Mouse (Mus musculus) layer of hippocampus, postnatal 14 days (tissue): ENCODE data around the gene Smc4. TPM values are rescaled to one million over a fixed set of nuclear protein-coding genes. Genes with fewer than 3 reads are reported as not detected.

Experiments used
- DNase-seq, 2 experiments: peaks; one replicate each; pipeline ENCODE4 v3.0.0; 2021 to 2022; ENCODE audit warnings: low spot score in 2 of 2, mixed read lengths in 1 of 2
- long read RNA-seq, 2 experiments: library from polyadenylated mRNA; stranded (forward); transcript quantifications; one replicate each; pipeline ENCODE4 v2.0.0; 2021
- total RNA-seq, 2 experiments: library from RNA; stranded (reverse); gene quantifications; 2 replicates each; pipeline ENCODE4 v1.2.3; 2021

The Smc4 gene
- total RNA-seq, result 1 to 10 TPM; 8.4 to 9.3 TPM
- long read RNA-seq, experiment 1, full-length matches to known transcripts, result 2 of 6 reads
- long read RNA-seq, experiment 1, partial matches to known transcripts, result 2 of 6 reads
- long read RNA-seq, experiment 1, other reads (novel, unspliced or antisense), result 2 of 6 reads
- long read RNA-seq, experiment 2, full-length matches to known transcripts, result 3 of 7 reads
- long read RNA-seq, experiment 2, partial matches to known transcripts, result 2 of 7 reads
- long read RNA-seq, experiment 2, other reads (novel, unspliced or antisense), result 2 of 7 reads

DNA sequence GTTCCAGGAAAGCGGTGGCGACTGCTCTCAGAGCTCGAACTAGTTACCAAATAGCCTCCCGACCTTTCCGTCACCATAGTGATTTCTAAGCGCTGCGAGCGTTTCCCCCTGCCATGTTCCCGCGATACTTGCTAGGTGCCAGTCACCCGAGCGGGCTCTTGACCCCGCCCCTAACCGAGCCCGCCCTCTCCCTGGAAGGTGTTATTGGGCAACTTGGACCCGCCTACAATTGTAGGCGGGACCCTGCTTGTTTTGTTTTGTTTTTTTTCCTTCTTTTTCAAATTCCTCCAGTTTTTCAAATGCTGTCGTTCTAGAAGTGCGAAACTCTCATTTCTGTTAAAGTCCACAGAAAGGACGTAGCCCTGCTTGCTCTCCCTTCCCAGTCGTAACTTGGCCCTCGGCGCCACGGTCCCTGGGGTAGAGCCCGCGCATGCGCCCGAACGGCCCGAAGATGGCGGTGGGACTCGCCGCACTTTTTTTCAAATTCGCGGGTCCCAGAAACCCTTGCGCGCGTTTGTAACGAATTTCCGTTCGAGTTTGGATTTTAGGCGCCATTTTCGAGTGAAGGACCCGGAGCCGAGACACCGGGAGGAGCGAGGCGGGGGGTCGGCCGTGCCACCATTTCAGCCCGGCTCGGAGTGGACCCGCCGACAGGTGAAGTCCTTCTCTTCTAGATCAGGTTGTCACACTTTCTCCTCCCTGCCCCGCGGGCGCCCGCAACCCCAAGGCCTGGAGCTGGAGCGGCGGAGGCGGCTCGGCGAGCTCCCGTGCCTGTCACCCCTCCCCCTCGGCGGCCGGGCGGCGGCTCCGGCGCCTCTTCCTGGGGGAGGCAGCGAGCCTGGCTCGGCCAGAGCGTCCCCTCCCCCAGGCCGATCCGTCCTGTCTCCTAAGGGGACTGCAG, at the start of gene Smc4, which contains the start of gene Ift80:
TSS of gene Smc4 (plus strand) at position 302 of the 901 bp plus-strand sequence.
TSS of gene Ift80 (minus strand) at position 134 of the 901 bp plus-strand sequence.
- peak; percentile 96 for DNase-seq

GRCm38 (mm10) chr3:68956454-68956853, 48.1 kb upstream of the Smc4 start:
- DNase-seq, result peak in 1 of 2 experiments; percentile 14

GRCm38 (mm10) chr3:68957413-68957812, 47.1 kb upstream of the Smc4 start:
- DNase-seq, result no peak

- DNase-seq, result no peak
Observed at GRCm38 (mm10) chr3:68964682-68965081, 39.9 kb upstream of the Smc4 start.

- no peak for DNase-seq
Observed at GRCm38 (mm10) chr3:68966527-68967285, 37.8 kb upstream of the Smc4 start.

DNA sequence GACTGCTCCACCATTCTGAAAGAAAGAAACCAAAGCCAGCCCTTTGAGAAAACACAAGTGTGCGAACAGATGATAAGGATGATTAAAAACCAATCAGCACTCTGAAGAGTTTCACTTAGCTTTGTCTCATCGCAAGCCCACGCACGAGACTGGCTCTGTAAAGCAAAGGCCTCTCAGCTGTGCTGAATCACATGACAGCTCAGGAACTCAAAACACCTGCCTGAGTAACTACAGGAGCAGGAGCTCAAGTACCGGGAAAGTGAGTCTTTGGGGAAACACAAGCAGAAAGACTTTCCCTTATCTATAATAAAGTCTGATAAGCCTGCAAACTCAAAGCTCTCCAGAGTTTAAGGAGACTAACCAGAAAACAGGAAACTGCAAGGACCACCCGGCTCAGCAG, 37.1 kb upstream of the Smc4 start:
- no peak for DNase-seq

GRCm38 (mm10) chr3:68969091-68969590, 35.4 kb upstream of the Smc4 start:
- DNase-seq, result no peak

GRCm38 (mm10) chr3:68973574-68973973, 31.0 kb upstream of the Smc4 start:
- DNase-seq, result no peak

GRCm38 (mm10) chr3:68974639-68975532, 29.7 kb upstream of the Smc4 start:
- DNase-seq, result no peak

GRCm38 (mm10) chr3:68975533-68976490, 28.7 kb upstream of the Smc4 start:
- DNase-seq, result no peak

- DNase-seq, result no peak
Observed at GRCm38 (mm10) chr3:68977696-68978095, 26.8 kb upstream of the Smc4 start.

DNA sequence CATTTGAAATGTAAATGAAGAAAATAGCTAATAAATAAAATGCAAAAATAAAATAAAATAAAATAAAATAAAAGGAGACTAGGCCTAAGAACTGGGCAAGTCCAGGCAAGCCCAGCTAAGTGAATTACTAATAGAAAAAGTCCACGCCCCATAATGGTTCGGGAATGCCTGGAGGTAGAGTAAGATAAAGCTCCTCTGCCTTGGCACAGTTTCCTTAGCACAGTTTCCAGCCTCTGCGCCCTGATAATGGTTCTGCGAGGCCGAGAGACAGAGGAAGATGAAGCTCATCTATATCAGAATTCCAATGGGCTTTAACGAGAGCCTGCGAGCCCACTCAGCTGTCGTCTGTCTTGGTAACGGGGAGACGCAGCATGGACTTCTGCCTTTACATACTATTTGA, 25.4 kb upstream of the Smc4 start:
- DNase-seq, result no peak

DNA sequence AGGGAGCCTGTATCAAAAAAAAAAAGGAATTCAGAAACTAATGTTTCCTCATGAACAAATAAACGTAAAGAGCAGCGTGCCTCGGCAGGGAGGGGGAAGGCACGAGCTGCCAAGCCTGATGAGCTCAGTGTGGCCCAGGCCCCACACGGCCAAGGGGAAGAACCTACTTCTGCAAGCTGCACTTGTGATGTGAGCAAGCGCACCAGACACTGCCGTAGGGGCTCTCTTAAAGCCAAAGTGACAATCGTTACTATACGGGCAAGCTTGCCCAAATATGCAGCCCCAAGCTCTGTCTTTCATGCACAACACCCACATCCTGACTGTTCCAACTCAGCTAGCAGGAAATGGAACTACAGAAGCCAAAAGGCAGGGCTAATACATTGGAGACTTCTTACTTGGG, 23.6 kb upstream of the Smc4 start:
- no peak for DNase-seq

- no peak for DNase-seq
Observed at GRCm38 (mm10) chr3:68986550-68986949, 18.0 kb upstream of the Smc4 start.

DNA sequence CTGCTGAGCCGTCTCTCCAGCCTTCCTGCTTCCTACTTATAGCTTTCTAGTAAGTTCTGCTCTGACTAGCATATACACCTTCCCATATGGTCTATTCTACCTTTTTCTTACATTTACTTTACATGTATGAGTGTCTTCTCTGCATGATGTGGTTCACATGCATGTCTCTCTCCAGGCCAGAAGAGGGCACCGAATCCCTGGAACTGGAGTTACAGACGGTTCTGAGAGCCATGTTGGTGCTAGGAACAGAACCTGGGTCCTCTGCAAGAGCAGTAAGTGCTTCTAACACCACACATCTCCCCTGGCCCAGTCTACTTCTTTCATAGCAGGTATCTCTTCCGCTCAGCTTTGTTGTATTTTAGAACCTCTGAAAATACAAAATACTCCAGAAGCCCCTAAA, 1.8 kb upstream of the Smc4 start:
- no peak for DNase-seq

GRCm38 (mm10) chr3:69004055-69004436, 492 bp upstream of the Smc4 start:
- DNase-seq, result peak in 1 of 2 experiments; percentile 3

DNA sequence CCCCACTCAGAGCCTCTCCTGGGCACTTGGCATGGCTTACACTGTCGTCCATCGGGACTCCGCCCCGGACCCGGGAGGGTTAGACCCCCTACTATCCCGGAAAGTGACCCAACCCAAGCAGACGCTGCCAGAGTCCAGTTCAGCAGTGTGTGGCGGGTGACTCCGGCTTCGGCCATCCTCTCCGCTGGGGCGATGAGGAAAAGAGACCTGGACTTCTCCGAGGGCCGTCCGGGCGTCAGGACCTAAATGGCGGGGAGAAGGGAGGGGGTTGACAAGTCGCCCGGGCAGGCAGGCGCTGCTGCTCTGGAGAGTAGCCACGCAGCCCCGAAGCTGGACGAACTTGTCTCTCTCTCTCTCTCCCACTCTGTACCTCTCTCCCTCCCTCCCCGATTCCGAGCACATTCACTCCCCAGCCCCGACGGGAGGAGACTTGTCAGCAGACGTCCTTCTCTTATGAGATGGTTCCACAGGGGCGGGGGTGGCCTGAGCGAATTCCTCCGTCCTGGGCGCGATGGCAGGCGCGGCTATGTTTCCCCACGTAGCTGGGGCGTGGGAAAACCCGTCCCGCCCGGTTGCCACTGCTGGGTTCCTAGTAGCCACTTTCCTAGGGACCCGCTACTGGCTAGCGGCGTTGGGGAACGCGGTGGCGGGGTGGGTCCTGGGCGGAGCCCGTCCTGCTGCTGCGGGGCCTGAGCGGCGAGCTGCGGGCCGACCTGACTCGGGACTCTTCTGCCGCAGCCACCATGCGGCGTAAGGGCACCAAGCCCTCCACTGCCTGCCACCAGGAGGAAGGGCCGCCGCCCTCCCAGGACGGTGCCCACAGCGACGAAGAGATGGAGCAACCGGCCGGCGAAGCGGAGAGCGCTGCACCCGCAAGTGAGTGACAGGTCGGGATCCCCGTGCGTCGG, 1.1 kb downstream of the Smc4 start:
- peak; percentile 25 to 52 for DNase-seq

- no peak for DNase-seq
Observed at GRCm38 (mm10) chr3:69006246-69006760, 1.8 kb downstream of the Smc4 start.
